Mouse (Mus musculus) lung, postnatal 0 days (tissue): ENCODE results near the gene Abcf2. TPM values are rescaled to one million over a fixed set of nuclear protein-coding genes. Genes with fewer than 3 reads are reported as not detected.

Experiments used
- ATAC-seq: fragments of 200-750 bp; cut with Nextera tagmentation; 2 replicates; pipeline ENCODE4 v1.8.0; 2017; ENCODE audit warnings: moderate library complexity
- DNase-seq: peaks from one replicate; pipeline ENCODE4 v3.0.0-alpha.2; 2016; ENCODE audit warnings: low spot score
- H3K27ac ChIP-seq: fragments of 300-500 bp; sonication (generic); 2 replicates; pipeline ENCODE4 v1.5.1; 2014; ENCODE audit warnings: antibody characterized with exemption, mild to moderate bottlenecking, low read length, mixed read lengths
- H3K27me3 ChIP-seq: fragments of 300-500 bp; sonication (generic); replicated peaks from 2 replicates; pipeline ENCODE4 v1.6.1; 2014; ENCODE audit warnings: low read length, mixed read lengths; ENCODE audit not compliant: insufficient read depth
- H3K36me3 ChIP-seq: fragments of 300-500 bp; sonication (generic); 2 replicates; pipeline ENCODE4 v1.6.1; 2014; ENCODE audit warnings: low read length, mixed read lengths; ENCODE audit not compliant: insufficient read depth
- H3K4me1 ChIP-seq: fragments of 300-500 bp; sonication (generic); 2 replicates; pipeline ENCODE4 v1.6.1; 2014; ENCODE audit warnings: antibody characterized with exemption, low read depth, low read length, mixed read lengths; ENCODE audit not compliant: insufficient read depth
- H3K4me2 ChIP-seq: fragments of 300-500 bp; sonication (generic); replicated peaks from 2 replicates; pipeline ENCODE4 v1.6.1; 2014; ENCODE audit warnings: low read depth, mild to moderate bottlenecking, low read length, moderate library complexity, mixed read lengths
- H3K4me3 ChIP-seq: fragments of 300-500 bp; sonication (generic); 2 replicates; pipeline ENCODE4 v1.5.1; 2014; ENCODE audit warnings: low read depth, low read length
- H3K9ac ChIP-seq: fragments of 300-500 bp; sonication (generic); replicated peaks from 2 replicates; pipeline ENCODE4 v1.6.1; 2014; ENCODE audit warnings: low read depth, mild to moderate bottlenecking
- H3K9me3 ChIP-seq: fragments of 300-500 bp; sonication (generic); 2 replicates; pipeline ENCODE4 v1.6.1; 2016; ENCODE audit warnings: low read length, mixed read lengths
- CTCF ChIP-seq: IDR thresholded peaks from 2 replicates; pipeline ENCODE4 v1.5.1; 2016; ENCODE audit warnings: antibody characterized with exemption, mild to moderate bottlenecking
- EP300 ChIP-seq: IDR thresholded peaks from 2 replicates; pipeline ENCODE4 v1.6.1; 2016; ENCODE audit warnings: antibody characterized with exemption, mild to moderate bottlenecking, control low read depth
- WGBS: fragments of 180-500 bp; shearing (Covaris S2); extraction: QIAGEN DNeasy Blood & Tissue Kit; methylation state at CpG from one replicate; pipeline ENCODE4 v1.1.7; 2014; 5-methylcytosine and 5-hydroxymethylcytosine counted together
- polyA plus RNA-seq: library from polyadenylated mRNA; unstranded; fragments of >200 nt; fragmentation: Nextera tagmentation; extraction: Ambion mirVana; gene quantifications from 2 replicates; pipeline ENCODE4 v1.2.1, GENCODE M21; 2015

Abcf2 gene
- polyA plus RNA-seq, 1 experiment from 2014 or later: 47.7 TPM

- no peak overlapping the region for H3K4me3 ChIP-seq
- H3K9me3 ChIP-seq: no peaks in the 10 kb centered on the region
- H3K9ac ChIP-seq: no peak overlapping the region
- TF ChIP-seq EP300 (no peak), CTCF (no peak)
- H3K4me2 ChIP-seq: no peak overlapping the region
- H3K36me3 ChIP-seq: no peaks in the 10 kb centered on the region
- H3K27ac ChIP-seq: no peak overlapping the region
- H3K27me3 ChIP-seq: no peaks in the 10 kb centered on the region
- ATAC-seq: peak; percentile 40; the same call in 1 of the 2 replicates
- DNase-seq: peak; percentile 8
- WGBS: 22% methylated on average over 23 of the region's 26 CpGs
- no peaks in the 10 kb centered on the region for H3K4me1 ChIP-seq
These were observed 26.5 kb downstream of the Abcf2 start for GRCm38 (mm10) chr5:24550598-24551316.

- no peak for TF ChIP-seq EP300
- no peak for TF ChIP-seq CTCF
- ATAC-seq (no peak), DNase-seq (no peak)
- Histone ChIP-seq H3K4me3 (no peak overlapping the region), H3K9me3 (no peaks in the 10 kb centered on the region), H3K9ac (no peak overlapping the region), H3K36me3 (no peaks in the 10 kb centered on the region), H3K27me3 (0 out of 2 replicates have a peak, but pooled peaks cover 3% of the 10 kb centered on the region), H3K4me2 (no peak overlapping the region), H3K4me1 (0 out of 2 replicates have a peak, but pooled peaks cover 10% of the 10 kb centered on the region), H3K27ac (no peak overlapping the region)
- WGBS: 75% methylated on average over 7 of the region's 7 CpGs
These were observed 34.6 kb downstream of the Abcf2 start for GRCm38 (mm10) chr5:24542643-24543042.

- no peak overlapping the region for H3K27ac ChIP-seq
These were observed 36.1 kb downstream of the Abcf2 start for GRCm38 (mm10) chr5:24541144-24541569.

GRCm38 (mm10) chr5:24540387-24541143 lies 36.7 kb downstream of the Abcf2 start, which contains the start of gene Asb10:
TSS of gene Asb10 (minus strand) at chr5:24540978.
- no peak for TF ChIP-seq EP300
- no peak for TF ChIP-seq CTCF
- H3K4me2 ChIP-seq: peak within 1 kb of the TSS; percentile 52
- H3K9ac ChIP-seq: no peak within 1 kb of the TSS
- ATAC-seq: peak; percentile 70
- DNase-seq: peak; percentile 50
- H3K4me1 ChIP-seq: 0 out of 2 replicates have a peak, but pooled peaks cover 10% of the 10 kb centered on the region
- H3K4me3 ChIP-seq: no peak within 1 kb of the TSS
- no peak within 1 kb of the TSS for H3K27ac ChIP-seq
- no peaks in the 10 kb centered on the region for H3K36me3 ChIP-seq
- H3K9me3 ChIP-seq: no peaks in the 10 kb centered on the region
- 0 out of 2 replicates have a peak, but pooled peaks cover 3% of the 10 kb centered on the region for H3K27me3 ChIP-seq
- WGBS: 12% methylated on average over 14 of the region's 14 CpGs

More at GRCm38 (mm10) chr5:24541144-24541569, 36.1 kb downstream of the Abcf2 start:
- no peaks in the 10 kb centered on the region for H3K9me3 ChIP-seq
- peak overlapping the region; percentile 52 for H3K4me2 ChIP-seq
- no peak for TF ChIP-seq CTCF
- no peak for TF ChIP-seq EP300
- ATAC-seq: no peak
- H3K9ac ChIP-seq: no peak overlapping the region
- no peak for DNase-seq
- H3K36me3 ChIP-seq: no peaks in the 10 kb centered on the region
- H3K27me3 ChIP-seq: 0 out of 2 replicates have a peak, but pooled peaks cover 3% of the 10 kb centered on the region
- H3K4me1 ChIP-seq: 0 out of 2 replicates have a peak, but pooled peaks cover 10% of the 10 kb centered on the region
- 10% methylated on average over 6 of the region's 6 CpGs for WGBS
- H3K4me3 ChIP-seq: no peak overlapping the region

GRCm38 (mm10) chr5:24539571-24540296 lies 37.5 kb downstream of the Abcf2 start:
- Histone ChIP-seq H3K4me2 (no peak overlapping the region), H3K27me3 (0 out of 2 replicates have a peak, but pooled peaks cover 3% of the 10 kb centered on the region), H3K9me3 (no peaks in the 10 kb centered on the region), H3K27ac (no peak overlapping the region), H3K36me3 (no peaks in the 10 kb centered on the region), H3K4me1 (0 out of 2 replicates have a peak, but pooled peaks cover 10% of the 10 kb centered on the region), H3K9ac (no peak overlapping the region), H3K4me3 (no peak overlapping the region)
- no peak for TF ChIP-seq EP300
- DNase-seq (no peak), ATAC-seq (no peak)
- WGBS: 80% methylated on average over 22 of the region's 22 CpGs

GRCm38 (mm10) chr5:24537618-24538017 lies 39.6 kb downstream of the Abcf2 start:
- ATAC-seq (no peak), DNase-seq (no peak)
- 64% methylated on average over 16 of the region's 16 CpGs for WGBS
- H3K36me3 ChIP-seq: no peaks in the 10 kb centered on the region
- 0 out of 2 replicates have a peak, but pooled peaks cover 3% of the 10 kb centered on the region for H3K27me3 ChIP-seq
- H3K9me3 ChIP-seq: no peaks in the 10 kb centered on the region
- no peak overlapping the region for H3K27ac ChIP-seq
- H3K9ac ChIP-seq: no peak overlapping the region
- H3K4me3 ChIP-seq: no peak overlapping the region
- 0 out of 2 replicates have a peak, but pooled peaks cover 10% of the 10 kb centered on the region for H3K4me1 ChIP-seq
- TF ChIP-seq EP300 (no peak), CTCF (no peak)
- H3K4me2 ChIP-seq: no peak overlapping the region
